Mouse (Mus musculus): ENCODE data around the gene Sesn1.
A peak's percentile ranks its signal among the peaks of the same experiment; 100 is the strongest.
"Not testable (repeated sequence)": the region's sequence is repeated elsewhere in the genome, so short reads cannot be mapped to it uniquely, and the experiment has no call there.

The Sesn1 gene

GRCm38 (mm10) chr10:41822573-41823281, 13.0 kb downstream of the Sesn1 start:
- DNase-seq = no peak

GRCm38 (mm10) chr10:41823282-41823675, 13.5 kb downstream of the Sesn1 start:
- not testable (repeated sequence) for DNase-seq

DNA sequence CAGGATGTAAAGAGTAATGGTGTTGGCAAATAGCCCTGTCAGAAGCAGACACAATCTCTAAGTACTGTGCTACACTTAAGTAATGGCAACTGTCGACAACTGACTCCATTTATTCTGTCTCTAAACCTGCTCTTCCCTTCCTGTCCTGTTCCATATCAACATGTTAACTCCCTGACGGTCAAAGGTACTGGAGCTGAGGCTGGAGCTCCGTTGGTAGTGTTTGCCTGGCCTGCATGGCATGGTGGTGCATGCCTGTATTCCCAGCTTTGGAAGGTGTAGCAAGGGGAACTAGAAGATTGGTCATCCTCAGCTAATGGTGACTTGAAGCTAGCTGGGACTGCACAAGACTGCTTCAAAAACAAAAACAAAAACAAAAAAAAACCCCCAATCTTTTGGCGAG, 14.2 kb downstream of the Sesn1 start:
- no peak for DNase-seq

- no peak for DNase-seq
Measured at GRCm38 (mm10) chr10:41825041-41825440, 15.3 kb downstream of the Sesn1 start.

GRCm38 (mm10) chr10:41825996-41826395, 16.3 kb downstream of the Sesn1 start:
- no peak for DNase-seq

DNA sequence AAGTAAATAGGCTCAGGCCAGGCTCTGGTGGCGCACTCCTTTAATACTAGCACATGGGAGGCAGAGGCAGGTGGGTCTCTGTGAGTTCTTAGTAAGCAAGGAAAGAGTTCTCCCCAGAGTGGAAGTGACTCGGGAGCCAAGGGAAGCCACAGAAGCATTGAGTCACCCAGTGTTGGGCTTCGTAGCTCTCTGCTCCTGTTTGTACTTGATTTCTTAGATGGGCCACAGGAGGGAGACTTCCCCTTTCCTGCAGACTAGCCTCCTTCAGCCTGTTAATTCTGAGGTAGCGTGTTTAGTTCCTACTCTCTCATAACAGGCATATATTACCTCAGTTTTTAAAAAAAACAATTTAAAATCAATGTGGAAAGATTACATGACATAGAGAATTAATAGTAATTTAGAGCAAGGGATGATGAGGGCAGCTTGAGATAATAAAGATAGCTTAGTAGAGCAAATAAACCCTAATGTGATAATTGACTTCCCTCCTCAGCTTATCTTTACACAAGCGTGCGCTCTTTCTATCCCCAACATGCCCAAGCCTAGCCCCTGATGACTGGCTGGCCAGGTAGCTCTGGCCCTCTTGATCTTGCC, 16.9 kb downstream of the Sesn1 start:
- DNase-seq = no peak

- DNase-seq = no peak
Measured at GRCm38 (mm10) chr10:41827784-41828183, 18.0 kb downstream of the Sesn1 start.

DNA sequence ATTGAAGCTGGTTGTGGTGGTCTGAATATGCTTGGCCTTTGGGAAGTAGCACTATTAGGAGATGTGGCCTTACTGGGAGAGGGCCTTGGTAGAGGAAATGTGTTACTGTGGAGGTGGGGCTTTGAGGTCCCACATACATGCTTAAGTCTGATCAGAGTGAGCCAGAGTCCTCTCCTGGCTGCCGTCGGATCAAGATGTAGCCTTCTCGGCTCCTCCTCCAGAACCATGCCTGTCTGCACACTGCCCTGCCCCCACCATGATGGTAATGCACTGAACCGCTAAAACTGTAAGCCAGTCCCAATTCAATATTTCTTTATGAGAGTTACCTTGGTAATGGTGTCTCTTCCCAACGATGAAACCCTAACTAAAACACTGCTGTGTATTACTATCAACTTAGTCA, 19.5 kb downstream of the Sesn1 start:
- no peak for DNase-seq

GRCm38 (mm10) chr10:41829980-41830379, 20.2 kb downstream of the Sesn1 start:
- DNase-seq = no peak

GRCm38 (mm10) chr10:41830445-41830844, 20.7 kb downstream of the Sesn1 start:
- DNase-seq = no peak

- DNase-seq = peak; percentile 74 to 82
Measured at GRCm38 (mm10) chr10:41830851-41831522, 21.3 kb downstream of the Sesn1 start.

DNA sequence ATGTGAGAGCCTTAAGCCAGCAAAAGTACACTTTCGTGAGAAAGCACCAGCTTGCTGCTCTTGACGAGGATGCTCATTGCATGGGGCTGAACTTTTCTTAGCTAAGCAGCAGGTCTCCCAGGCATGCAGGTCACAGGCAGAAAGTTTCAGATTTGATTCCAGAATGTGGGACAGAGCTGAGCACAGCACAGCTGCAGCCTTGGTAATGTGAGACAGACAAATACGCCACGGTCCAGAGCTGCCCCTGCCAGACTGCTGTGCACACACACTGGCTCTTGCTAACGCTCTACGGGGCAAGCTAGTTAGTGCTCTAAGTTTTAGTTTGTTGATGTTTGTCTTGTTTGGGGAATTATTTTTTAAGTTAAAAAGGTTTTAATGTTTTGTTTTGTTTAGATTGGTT, 22.5 kb downstream of the Sesn1 start:
- DNase-seq = no peak

DNA sequence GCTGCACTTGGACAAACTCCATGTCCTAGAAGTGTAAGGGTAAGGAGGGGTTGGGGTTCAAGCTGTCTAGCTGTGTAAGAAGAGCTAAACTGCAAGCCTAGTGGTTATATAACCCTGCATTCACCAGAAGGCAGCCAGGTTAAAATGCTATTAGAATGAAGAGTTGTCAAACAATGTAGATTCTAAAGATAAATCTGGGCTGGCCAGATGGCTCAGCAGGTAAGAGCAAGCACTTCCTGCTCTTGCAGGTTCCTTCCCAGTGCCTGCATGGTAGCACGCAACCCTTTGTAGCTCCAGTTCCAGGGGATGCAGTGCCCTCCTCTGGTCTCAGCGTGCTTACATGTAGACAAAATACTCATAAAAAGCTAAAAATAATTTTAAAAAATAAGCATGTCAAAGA, 24.4 kb downstream of the Sesn1 start:
- DNase-seq = peak; percentile 66 to 68

DNA sequence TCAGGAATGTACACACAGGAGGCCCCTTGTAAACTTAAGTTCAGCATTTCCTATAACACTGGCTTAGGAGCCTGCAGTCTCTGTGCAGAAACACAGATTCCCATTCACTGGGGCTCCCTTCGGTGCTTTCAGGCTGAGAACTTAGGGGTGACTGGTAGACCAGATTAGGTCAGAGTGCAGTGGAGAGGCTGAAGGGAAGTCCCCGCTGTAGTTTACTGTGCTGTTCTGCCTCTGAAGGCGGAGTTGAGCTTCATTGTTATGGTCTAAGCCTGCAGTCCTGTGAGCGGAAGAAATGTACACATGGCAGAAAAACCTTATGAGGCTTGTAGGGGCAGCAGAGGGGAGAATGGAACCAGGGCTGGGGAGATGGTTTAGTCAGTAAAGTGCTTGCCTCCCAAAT, 29.2 kb downstream of the Sesn1 start:
- DNase-seq = no peak

GRCm38 (mm10) chr10:41847737-41848136, 38.0 kb downstream of the Sesn1 start:
- DNase-seq = no peak

DNA sequence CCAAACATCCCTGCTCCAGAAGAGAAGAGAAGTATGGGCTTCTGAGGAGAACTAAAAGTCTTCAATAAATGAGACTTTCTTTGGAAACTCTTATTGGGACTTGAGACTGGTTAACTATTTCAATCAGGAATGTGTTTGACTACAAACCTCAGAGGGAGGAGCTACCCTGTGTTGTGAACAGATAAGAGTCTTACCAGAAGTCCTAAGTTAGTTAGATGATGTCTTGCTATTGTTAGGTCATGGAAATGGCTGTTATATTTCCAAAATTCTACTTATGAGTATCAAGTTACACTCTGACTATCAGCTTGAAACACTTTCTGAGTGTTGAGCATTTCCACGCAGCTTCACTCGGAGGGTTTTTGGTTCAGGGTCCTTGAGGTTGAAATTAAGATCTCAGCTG, 39.0 kb downstream of the Sesn1 start:
- DNase-seq = no peak

DNA sequence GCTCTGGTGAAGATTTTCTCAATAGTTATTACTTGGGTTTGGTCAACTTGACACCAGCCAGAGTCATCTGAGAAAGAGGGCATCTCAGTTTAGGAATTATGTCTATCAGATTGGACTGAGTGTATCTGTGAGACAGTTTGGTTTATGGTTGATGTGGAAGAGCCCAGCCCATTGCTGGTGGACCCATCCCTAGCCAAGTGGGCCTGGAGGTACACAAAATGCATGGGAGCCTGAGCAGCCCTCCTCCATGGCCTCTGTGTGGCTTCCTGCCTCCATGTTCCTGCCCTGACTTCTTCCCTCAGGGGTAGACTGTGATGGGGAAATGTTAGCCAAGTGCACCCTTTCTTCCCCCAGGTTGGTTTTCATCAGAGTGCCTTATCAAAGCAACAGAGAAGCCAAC, 50.1 kb downstream of the Sesn1 start:
- no peak for DNase-seq

- peak; percentile 80 to 81 for DNase-seq
Measured at GRCm38 (mm10) chr10:41860275-41860688, 50.5 kb downstream of the Sesn1 start.

DNA sequence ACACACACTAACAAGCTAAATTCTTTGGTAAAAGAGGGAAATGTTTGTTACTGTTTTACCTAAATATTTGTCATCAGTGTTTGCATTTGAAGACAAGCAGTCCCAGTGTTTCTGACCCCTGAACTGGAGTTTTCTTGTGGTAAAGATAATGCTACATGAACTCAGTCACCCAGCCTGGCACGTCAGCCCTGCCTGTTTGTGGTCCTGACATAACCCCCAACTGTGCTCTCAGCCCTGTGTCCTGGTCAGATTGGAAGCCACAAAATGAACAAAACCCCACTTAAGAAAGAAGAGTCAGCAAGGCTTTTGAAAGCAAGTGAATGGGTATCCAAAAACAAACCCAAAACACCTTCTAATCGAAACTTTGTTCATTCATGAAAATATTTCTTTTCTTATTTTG, 53.3 kb downstream of the Sesn1 start:
- DNase-seq = no peak

GRCm38 (mm10) chr10:41866069-41866837, 56.5 kb downstream of the Sesn1 start:
- DNase-seq = no peak

DNA sequence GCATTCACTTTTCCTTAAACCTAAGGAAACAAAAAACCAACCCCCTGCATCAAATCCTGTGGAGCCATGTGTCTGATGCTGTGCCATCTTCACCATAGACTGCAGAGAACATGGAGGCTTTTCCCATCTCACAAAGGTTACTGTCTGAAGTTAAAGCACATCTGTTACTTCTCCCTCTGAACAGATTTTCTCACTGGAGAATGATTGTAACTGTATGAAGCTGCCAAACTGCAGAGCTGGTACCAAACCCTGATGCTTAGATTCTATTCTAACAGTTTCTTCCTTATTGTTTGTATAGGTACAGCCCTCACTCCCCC, 57.1 kb downstream of the Sesn1 start:
- DNase-seq = no peak

DNA sequence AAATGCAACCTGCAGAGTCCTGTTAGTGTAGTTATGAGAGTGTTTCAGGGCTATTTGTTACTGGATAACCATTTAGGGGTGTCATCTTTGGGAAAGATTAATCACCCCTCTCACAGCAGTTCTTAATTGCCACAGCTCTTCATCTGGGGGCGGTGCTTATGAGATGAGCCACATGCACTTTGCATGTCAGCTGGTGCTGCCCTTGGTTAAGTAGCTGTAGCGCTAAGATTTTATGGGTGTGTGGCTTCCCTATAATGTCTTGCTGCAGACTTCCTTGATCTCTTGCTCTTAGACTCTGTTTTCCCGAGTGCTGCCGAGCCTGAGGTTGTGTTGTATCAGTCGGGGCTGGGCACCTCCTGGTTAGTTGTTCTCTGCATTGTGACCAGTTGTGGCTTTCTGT, 58.2 kb downstream of the Sesn1 start:
- no peak for DNase-seq

DNA sequence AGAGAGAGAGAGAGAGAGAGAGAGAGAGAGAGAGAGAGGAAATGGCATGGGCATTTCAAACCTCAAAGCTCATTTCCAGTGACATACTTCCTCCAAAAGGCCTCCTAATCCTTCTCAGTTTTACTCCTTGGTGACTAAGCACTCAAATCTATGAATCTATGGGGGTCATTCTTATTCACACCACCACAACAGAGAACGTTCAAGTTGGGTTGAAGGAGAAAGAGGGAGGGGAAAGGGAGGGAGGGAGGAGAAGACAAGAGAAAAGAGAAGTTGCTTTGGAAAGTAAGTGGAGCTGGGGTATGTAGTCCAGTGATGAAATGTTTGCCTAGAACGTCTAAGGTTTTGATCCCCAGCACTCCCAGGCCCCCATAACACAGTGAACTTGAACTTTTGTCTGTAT, 60.4 kb downstream of the Sesn1 start:
- DNase-seq = no peak

DNA sequence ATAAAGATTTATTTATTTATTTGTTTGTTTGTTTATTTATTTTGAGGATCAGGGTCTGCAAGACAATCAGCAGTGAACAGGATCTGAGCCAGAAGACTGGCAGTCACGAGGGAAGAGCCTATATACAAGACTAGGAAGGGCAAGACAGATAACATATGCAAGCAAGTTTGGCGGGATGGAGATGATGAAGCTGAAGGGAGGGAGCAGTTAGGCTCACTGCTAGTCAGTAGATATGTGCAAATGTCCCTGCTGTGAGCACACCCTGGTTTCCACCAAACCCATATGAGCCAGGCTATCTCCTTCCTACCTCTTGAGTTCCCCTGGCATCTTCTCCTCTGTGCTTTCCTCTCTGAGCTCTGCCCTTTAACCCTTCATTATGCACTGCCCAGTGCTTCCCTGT, 61.8 kb downstream of the Sesn1 start:
- no peak for DNase-seq

Measured in cerebellum, postnatal 36 days (tissue).